Mouse (Mus musculus) limb, embryonic 15.5 days (tissue): Measurements from ENCODE around the gene Mplkip. TPM values are rescaled to one million over a fixed set of nuclear protein-coding genes. Genes with fewer than 3 reads are reported as not detected.
A peak's percentile ranks its signal among the peaks of the same experiment; 100 is the strongest.

Experiments
- ATAC-seq: fragments of 200-750 bp; cut with Nextera tagmentation; 2 replicates; pipeline ENCODE4 v1.8.0; 2017; ENCODE audit warnings: low read depth, moderate TSS enrichment; ENCODE audit not compliant: insufficient number of reproducible peaks, low FRiP score, low TSS enrichment
- H3K27ac ChIP-seq: fragments of 300-500 bp; sonication (generic); 2 replicates; pipeline ENCODE4 v1.5.1; 2015; ENCODE audit warnings: moderate library complexity, mild to moderate bottlenecking, inconsistent platforms
- H3K27me3 ChIP-seq: fragments of 300-500 bp; sonication (generic); 2 replicates; pipeline ENCODE4 v1.6.1; 2015; ENCODE audit warnings: inconsistent platforms
- H3K36me3 ChIP-seq: fragments of 300-500 bp; sonication (generic); 2 replicates; pipeline ENCODE4 v1.6.1; 2015; ENCODE audit warnings: inconsistent platforms
- H3K4me1 ChIP-seq: fragments of 300-500 bp; sonication (generic); 2 replicates; pipeline ENCODE4 v1.6.1; 2015; ENCODE audit warnings: inconsistent platforms
- H3K4me2 ChIP-seq: fragments of 300-500 bp; sonication (generic); 2 replicates; pipeline ENCODE4 v1.6.1; 2015; ENCODE audit warnings: mild to moderate bottlenecking, inconsistent platforms
- H3K4me3 ChIP-seq: fragments of 300-500 bp; sonication (generic); 2 replicates; pipeline ENCODE4 v1.5.1; 2015; ENCODE audit warnings: mild to moderate bottlenecking, inconsistent platforms
- H3K9ac ChIP-seq: fragments of 300-500 bp; sonication (generic); 2 replicates; pipeline ENCODE4 v1.6.1; 2015; ENCODE audit warnings: inconsistent platforms
- H3K9me3 ChIP-seq: fragments of 300-500 bp; sonication (generic); 2 replicates; pipeline ENCODE4 v1.6.1; 2016; ENCODE audit warnings: inconsistent platforms
- WGBS: fragments of 180-500 bp; shearing (Covaris S2); methylation state at CpG from one replicate; pipeline ENCODE4 v1.1.7; 2015; 5-methylcytosine and 5-hydroxymethylcytosine counted together
- polyA plus RNA-seq: library from polyadenylated mRNA; unstranded; fragments of >200 nt; fragmentation: Nextera tagmentation; extraction: Ambion mirVana; gene quantifications from 2 replicates; pipeline ENCODE4 v1.2.1, GENCODE M21; 2015

The Mplkip gene
- polyA plus RNA-seq: 30.9 and 41.0 TPM in 2 replicates

DNA sequence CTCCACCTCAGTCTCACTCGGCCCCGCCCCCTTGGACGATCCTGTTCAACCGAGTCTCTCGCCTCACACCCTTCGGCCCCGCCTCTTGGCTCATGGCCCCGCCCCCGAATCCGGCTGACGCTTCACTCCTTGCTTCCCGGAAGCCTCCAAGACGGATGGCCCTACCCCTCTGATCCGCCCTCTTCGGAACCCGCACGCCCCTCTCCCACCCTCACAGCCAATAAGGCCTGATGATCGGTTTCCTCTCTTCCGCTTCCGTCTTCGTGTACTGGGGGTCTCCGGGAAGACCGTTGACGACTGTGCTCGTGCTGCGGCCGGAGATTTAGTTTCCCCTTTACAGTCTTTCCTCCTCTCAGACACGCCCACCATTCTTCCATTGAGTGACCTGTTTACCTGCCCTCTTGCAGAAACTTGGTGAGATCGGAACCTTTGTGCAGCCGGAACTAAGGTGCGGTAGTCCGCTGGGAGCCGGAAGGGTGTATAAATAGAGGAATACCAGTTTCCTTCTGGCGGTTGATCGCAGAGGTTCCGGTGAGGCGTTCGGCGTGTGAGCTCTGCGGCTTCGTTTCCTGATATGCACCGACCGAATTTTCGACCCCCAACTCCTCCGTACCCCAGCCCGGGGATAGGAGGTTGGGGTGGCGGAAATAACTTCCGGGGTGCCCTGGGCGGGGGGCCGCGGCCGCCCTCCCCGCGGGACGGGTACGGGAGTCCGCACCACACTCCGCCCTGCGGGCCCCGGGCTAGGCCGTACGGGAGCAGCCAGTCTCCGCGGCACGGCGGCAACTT, at the start of gene Mplkip, which contains the start of gene Sugct:
Gene Mplkip, plus strand, starts transcription at position 282 of the 789 bp plus-strand sequence.
Gene Sugct, minus strand, starts transcription at position 643 of the 789 bp plus-strand sequence.
- H3K4me1 ChIP-seq: peaks cover 3% of the 10 kb centered on the region; the same call in 1 of the 2 replicates
- H3K4me2 ChIP-seq: peak within 1 kb of the TSS; percentile 56
- H3K9ac ChIP-seq: peak within 1 kb of the TSS; percentile 79
- peak within 1 kb of the TSS; percentile 73 for H3K4me3 ChIP-seq
- no peaks in the 10 kb centered on the region for H3K9me3 ChIP-seq
- H3K27me3 ChIP-seq: no peaks in the 10 kb centered on the region
- peak; percentile 99 for ATAC-seq
- WGBS: under 1% methylated on average over 66 of the region's 66 CpGs
- peak within 1 kb of the TSS; percentile 92 for H3K27ac ChIP-seq
- no peaks in the 10 kb centered on the region for H3K36me3 ChIP-seq

DNA sequence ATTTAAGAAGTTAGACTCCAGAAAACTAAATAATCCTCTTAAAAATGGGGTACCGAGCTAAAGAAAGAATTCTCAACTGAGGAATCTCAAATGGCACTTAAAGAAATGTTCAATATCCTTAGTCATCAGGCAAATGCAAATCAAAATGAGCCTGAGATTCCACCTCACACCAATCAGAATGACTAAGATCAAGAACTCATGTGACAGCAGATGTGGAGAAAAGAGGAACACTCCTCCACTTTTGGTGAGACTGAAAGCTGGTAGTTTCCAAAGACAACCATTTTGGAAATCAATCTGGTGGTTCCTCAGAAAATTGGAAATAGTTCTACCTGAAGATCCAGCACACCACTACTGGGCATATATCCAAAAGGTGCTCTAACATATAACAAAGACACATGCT, 27.6 kb upstream of the Mplkip start:
- no peaks in the 10 kb centered on the region for H3K27me3 ChIP-seq
- no peak overlapping the region for H3K4me2 ChIP-seq
- 80% methylated on average over 1 of the region's 1 CpGs for WGBS
- H3K9me3 ChIP-seq: no peaks in the 10 kb centered on the region
- no peak overlapping the region for H3K27ac ChIP-seq
- ATAC-seq: no peak
- H3K36me3 ChIP-seq: no peaks in the 10 kb centered on the region
- no peak overlapping the region for H3K4me3 ChIP-seq
- no peaks in the 10 kb centered on the region for H3K4me1 ChIP-seq
- H3K9ac ChIP-seq: no peak overlapping the region

DNA sequence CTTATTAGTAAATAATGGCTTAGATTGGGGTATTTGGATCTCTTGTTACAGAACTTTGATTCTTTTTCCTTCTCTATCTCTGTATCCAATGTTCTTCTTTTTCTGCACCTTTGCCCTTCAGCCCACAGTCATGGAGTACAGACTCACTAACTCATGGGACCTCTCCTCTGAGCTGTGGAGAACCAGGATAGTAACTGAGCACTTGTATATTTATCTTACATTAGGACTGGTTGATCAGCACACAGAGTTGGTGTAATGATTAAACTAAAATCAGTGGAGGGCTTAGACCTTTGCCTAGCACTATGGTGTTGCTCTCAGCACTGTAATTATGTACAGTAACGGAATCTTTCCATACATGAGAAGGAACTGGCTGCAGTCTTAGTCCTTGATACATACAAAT, 23.9 kb upstream of the Mplkip start:
- Histone ChIP-seq H3K9ac (no peak overlapping the region), H3K27me3 (no peaks in the 10 kb centered on the region), H3K27ac (no peak overlapping the region), H3K4me1 (no peaks in the 10 kb centered on the region), H3K36me3 (no peaks in the 10 kb centered on the region), H3K9me3 (no peaks in the 10 kb centered on the region), H3K4me2 (no peak overlapping the region), H3K4me3 (no peak overlapping the region)
- WGBS: 62% methylated on average over 1 of the region's 1 CpGs
- ATAC-seq: no peak

DNA sequence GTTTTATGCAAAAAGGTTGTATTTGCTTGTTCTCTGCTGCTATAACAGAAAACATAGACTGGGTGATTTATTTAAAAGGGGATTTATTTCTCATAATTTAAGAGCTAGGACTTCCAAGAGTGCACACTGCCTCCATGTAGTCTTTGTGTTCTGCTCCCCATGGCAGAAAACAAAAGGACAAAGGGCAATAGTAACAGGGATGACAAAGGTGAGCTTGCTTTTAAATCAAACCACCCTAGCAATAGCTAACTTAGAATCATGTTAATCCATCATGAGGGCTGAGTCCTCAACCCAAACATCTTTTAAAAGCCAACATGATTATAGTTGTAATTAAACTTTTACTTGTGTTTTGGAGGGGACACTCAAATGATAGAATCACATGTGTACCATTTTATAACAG, 5.5 kb upstream of the Mplkip start:
- no peaks in the 10 kb centered on the region for H3K36me3 ChIP-seq
- no peak for ATAC-seq
- H3K4me3 ChIP-seq: no peak overlapping the region
- no peaks in the 10 kb centered on the region for H3K9me3 ChIP-seq
- H3K4me1 ChIP-seq: peaks cover 3% of the 10 kb centered on the region; the same call in 1 of the 2 replicates
- no peaks in the 10 kb centered on the region for H3K27me3 ChIP-seq
- no peak overlapping the region for H3K27ac ChIP-seq
- no peak overlapping the region for H3K9ac ChIP-seq
- no peak overlapping the region for H3K4me2 ChIP-seq

DNA sequence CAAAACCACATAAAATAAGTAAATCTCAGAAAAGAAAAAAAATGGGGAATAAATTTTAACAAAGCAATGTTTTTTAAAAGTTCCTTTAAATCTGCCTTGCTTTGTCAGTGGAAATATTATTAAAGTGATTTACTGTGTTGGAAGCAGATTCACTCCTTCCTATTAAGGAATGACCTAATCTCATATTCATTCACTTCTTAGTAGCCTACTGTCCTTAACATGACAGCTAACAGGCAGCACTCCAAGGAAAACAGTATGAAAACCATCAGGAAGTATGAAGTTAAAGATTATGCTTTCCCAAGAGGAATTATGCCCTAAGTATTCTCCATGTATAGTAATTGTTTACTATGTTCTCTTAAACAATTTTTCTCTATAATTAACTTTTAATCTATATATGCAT, 4.3 kb upstream of the Mplkip start:
- no peak overlapping the region for H3K4me2 ChIP-seq

DNA sequence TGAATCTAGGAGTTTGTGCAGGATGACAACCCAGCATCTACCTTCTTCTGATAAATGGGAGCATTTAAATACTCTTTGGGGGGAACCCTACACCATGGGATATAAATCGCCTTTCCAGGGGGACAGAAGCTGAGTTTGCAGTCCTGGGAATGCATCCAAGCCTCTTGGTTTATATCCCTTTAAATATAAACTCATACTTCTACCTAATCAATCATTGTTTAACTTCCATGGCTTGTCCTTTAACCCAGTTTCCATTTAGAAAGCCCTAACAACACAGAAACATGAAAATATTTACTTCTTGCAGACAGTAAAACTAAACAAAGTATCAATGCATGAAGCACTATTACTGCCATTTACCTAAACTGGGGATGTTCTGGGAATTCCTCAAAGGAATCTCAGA, 3.6 kb upstream of the Mplkip start:
- no peaks in the 10 kb centered on the region for H3K9me3 ChIP-seq
- H3K27me3 ChIP-seq: no peaks in the 10 kb centered on the region
- WGBS: 74% methylated on average over 1 of the region's 1 CpGs
- H3K4me1 ChIP-seq: peaks cover 3% of the 10 kb centered on the region; the same call in 1 of the 2 replicates
- H3K9ac ChIP-seq: no peak overlapping the region
- no peak overlapping the region for H3K27ac ChIP-seq
- no peaks in the 10 kb centered on the region for H3K36me3 ChIP-seq
- H3K4me2 ChIP-seq: no peak overlapping the region
- no peak for ATAC-seq
- H3K4me3 ChIP-seq: no peak overlapping the region

More for the DNA sequence above, 4.3 kb upstream of the Mplkip start:
- H3K9me3 ChIP-seq: no peaks in the 10 kb centered on the region
- no peak for ATAC-seq
- peaks cover 3% of the 10 kb centered on the region; the same call in 1 of the 2 replicates for H3K4me1 ChIP-seq
- no peak overlapping the region for H3K4me3 ChIP-seq
- no peak overlapping the region for H3K9ac ChIP-seq
- H3K27me3 ChIP-seq: no peaks in the 10 kb centered on the region
- H3K36me3 ChIP-seq: no peaks in the 10 kb centered on the region
- H3K27ac ChIP-seq: no peak overlapping the region

DNA sequence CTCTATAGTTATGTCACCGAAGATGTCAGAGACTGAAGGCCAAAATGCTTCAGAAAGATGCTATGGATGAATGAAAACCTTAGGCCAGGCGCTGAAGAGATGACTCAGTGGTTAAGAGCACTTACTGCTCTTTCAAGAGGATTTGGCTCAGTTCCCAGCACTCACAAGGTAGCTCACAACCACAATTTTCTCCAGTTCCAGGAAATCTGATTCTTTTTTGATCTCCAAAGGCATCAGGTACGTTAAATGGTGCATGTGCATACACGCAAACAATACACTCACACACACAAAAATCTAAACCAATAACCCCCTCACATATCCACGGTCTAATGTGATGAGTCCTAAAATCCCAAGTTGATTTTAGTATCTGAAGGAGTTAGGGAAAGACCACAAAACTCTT, 1.2 kb upstream of the Mplkip start:
- H3K9ac ChIP-seq: no peak overlapping the region

DNA sequence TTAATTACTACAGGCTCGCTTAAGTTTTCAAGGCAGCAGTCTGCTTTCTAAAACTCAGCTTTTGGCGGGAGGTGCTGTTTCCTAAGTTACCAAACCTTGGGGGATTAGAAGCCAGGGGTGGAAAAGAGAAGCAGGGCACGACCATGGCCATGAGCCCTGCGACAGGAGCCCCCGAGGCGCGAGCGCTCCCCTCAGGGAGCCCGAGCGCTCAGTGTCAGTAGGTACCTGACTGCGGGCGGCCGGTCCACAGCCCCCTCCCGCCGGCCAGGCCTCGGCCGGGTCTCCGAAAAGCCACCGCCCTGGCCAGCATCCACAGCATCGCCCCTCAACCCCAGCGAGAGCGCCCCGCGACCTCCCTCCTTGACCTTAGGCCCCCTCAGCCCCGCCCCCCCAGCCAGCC, 578 bp upstream of the Mplkip start:
- peak overlapping the region; percentile 54 for H3K4me2 ChIP-seq
- H3K36me3 ChIP-seq: no peaks in the 10 kb centered on the region
- H3K9ac ChIP-seq: peak overlapping the region; percentile 52
- H3K4me3 ChIP-seq: peak overlapping the region; percentile 73
- ATAC-seq: peak; percentile 68
- peaks cover 3% of the 10 kb centered on the region; the same call in 1 of the 2 replicates for H3K4me1 ChIP-seq
- H3K9me3 ChIP-seq: no peaks in the 10 kb centered on the region
- no peaks in the 10 kb centered on the region for H3K27me3 ChIP-seq
- peak overlapping the region; percentile 84 for H3K27ac ChIP-seq
- under 1% methylated on average over 17 of the region's 25 CpGs for WGBS

More for the DNA sequence above, 1.2 kb upstream of the Mplkip start:
- 56% methylated on average over 5 of the region's 5 CpGs for WGBS
- Histone ChIP-seq H3K27ac (no peak overlapping the region), H3K4me2 (peak overlapping the region; percentile 54), H3K4me1 (peaks cover 3% of the 10 kb centered on the region; the same call in 1 of the 2 replicates), H3K4me3 (peak overlapping the region; percentile 73), H3K27me3 (no peaks in the 10 kb centered on the region), H3K36me3 (no peaks in the 10 kb centered on the region), H3K9me3 (no peaks in the 10 kb centered on the region)
- no peak for ATAC-seq

DNA sequence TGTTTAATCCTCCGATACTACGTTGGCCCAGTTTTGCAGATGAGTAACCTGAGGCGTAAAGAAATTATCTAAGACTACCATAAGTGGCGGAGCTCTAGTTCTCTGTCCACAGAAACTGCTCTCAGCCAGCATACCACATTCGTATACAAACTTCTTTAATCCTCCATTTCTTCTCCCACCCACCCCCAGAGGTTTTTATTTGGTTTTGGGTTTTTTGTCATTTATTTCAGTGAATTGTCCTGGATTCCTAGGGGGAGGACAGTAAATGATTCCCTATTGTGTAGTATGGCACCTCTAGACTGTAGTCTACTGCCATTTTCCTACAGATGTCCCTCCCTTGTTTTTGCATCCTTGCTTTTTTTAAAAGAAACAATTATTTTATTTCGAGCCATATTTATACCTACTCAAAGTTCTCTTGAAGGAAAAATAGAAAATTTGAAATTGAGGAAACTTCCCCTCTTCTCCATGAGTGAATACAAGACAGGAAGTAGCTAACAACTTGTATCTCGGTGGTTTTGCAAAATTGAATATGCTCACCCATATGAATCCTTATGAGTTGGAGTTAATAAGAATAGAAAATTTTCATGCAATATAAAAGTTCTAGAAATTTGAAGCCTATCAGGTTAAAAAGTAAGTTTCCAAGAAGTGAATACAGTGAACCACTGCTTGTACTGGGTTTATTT, 1.0 kb downstream of the Mplkip start:
- H3K36me3 ChIP-seq: no peaks in the 10 kb centered on the region
- H3K9me3 ChIP-seq: no peaks in the 10 kb centered on the region
- H3K27me3 ChIP-seq: no peaks in the 10 kb centered on the region
- H3K4me2 ChIP-seq: peak overlapping the region; percentile 56
- peak overlapping the region; percentile 92 for H3K27ac ChIP-seq
- H3K9ac ChIP-seq: peak overlapping the region; percentile 79
- H3K4me1 ChIP-seq: peaks cover 3% of the 10 kb centered on the region; the same call in 1 of the 2 replicates
- H3K4me3 ChIP-seq: peak overlapping the region; percentile 73
- WGBS: 14% methylated on average over 7 of the region's 7 CpGs
- no peak for ATAC-seq

DNA sequence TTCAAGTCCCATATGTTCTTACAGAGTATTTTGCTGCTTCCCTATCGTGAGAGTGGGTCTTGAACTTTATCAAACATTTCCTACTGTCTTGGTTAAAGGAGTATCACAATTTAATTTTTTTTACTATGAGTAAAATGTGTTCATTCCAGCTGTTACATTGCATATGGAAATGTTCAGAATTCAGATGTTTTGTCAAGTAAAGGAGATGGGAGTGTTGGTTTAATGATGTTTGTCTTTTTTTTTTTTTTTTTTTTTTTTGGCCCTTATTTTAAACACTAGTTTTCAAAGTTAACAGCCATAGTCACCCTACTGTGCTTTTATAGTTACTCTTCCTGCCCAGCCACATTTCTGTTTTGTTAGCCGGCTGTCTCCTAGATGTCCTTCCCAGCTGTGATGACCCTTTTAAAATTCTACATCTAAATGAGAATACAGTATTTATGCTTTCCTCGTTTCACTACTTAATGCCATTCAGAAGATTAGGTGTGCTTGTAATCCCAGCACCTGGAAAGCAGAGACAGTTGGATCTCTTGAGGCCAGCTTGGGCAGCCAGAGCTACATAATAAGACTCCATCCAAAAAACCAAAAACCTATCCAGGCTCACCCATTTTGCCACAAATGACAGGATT, 5.2 kb downstream of the Mplkip start:
- no peak overlapping the region for H3K27ac ChIP-seq
- H3K36me3 ChIP-seq: no peaks in the 10 kb centered on the region
- H3K27me3 ChIP-seq: no peaks in the 10 kb centered on the region
- no peaks in the 10 kb centered on the region for H3K4me1 ChIP-seq
- H3K9me3 ChIP-seq: no peaks in the 10 kb centered on the region
- H3K9ac ChIP-seq: no peak overlapping the region
- no peak for ATAC-seq
- H3K4me2 ChIP-seq: no peak overlapping the region
- 71% methylated on average over 3 of the region's 3 CpGs for WGBS
- no peak overlapping the region for H3K4me3 ChIP-seq

DNA sequence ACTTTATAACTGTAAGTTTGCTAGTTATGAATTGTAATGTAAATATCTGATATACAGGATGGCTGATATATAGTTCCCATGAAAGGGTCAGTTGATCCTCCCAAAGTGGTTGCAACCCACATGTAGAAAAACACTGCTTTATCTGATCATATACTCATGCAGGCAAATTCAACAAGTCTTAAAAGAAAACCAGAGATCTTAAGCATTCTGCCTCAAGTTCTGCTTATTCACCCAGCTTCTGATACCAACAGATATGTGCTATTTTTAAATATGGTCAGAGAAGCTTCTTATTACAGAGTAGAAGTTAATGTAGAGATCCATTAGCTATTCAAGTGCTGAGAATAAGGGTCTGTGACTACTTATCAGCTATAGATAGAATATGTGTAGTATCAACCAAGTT, 6.3 kb downstream of the Mplkip start:
- H3K9ac ChIP-seq: no peak overlapping the region
- ATAC-seq: no peak

DNA sequence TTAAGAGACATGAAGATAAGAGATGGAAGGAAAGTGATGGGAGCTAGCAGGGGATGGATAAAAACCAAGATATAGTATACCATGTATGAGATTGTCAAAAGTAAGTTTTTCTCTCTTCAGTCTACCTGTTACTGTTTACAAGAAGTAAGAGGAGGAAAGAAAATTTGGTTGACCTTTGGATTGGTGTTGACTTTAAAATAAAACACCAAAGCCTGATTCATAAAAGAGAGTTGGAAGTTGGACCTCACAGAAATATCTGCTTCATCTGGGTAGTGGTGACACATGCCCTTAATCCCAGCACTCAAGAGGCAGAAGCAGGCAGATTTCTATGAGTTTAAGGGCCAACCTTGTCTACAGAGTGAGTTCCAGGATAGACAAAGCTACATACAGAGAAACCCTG, 7.3 kb downstream of the Mplkip start:
- H3K36me3 ChIP-seq: no peaks in the 10 kb centered on the region
- no peak for ATAC-seq
- no peaks in the 10 kb centered on the region for H3K27me3 ChIP-seq
- H3K9ac ChIP-seq: no peak overlapping the region
- H3K9me3 ChIP-seq: no peaks in the 10 kb centered on the region
- H3K27ac ChIP-seq: no peak overlapping the region
- H3K4me2 ChIP-seq: no peak overlapping the region
- no peaks in the 10 kb centered on the region for H3K4me1 ChIP-seq
- H3K4me3 ChIP-seq: no peak overlapping the region

More for the DNA sequence above, 6.3 kb downstream of the Mplkip start:
- Histone ChIP-seq H3K27me3 (no peaks in the 10 kb centered on the region), H3K4me1 (no peaks in the 10 kb centered on the region), H3K4me3 (no peak overlapping the region), H3K27ac (no peak overlapping the region), H3K4me2 (no peak overlapping the region), H3K36me3 (no peaks in the 10 kb centered on the region), H3K9me3 (no peaks in the 10 kb centered on the region)
